Mouse (Mus musculus) embryonic facial prominence, embryonic 14.5 days (tissue): ENCODE results near the gene Astn1. TPM values are rescaled to one million over a fixed set of nuclear protein-coding genes. Genes with fewer than 3 reads are reported as not detected.
A peak's percentile ranks its signal among the peaks of the same experiment; 100 is the strongest.

ENCODE experiments used
- ATAC-seq: fragments of 200-750 bp; cut with Nextera tagmentation; 2 replicates; pipeline ENCODE4 v1.8.0; 2017; ENCODE audit warnings: low read depth, moderate number of reproducible peaks, moderate TSS enrichment
- DNase-seq: peaks from one replicate; pipeline ENCODE4 v3.0.0-alpha.2; 2015; ENCODE audit warnings: low spot score
- H3K27ac ChIP-seq: fragments of 300-500 bp; sonication (generic); replicated peaks from 2 replicates; pipeline ENCODE4 v1.5.1; 2014; ENCODE audit warnings: low read depth, mild to moderate bottlenecking, low read length, moderate library complexity
- H3K27me3 ChIP-seq: fragments of 300-500 bp; sonication (generic); replicated peaks from 2 replicates; pipeline ENCODE4 v1.6.1; 2014; ENCODE audit warnings: low read length; ENCODE audit not compliant: control insufficient read depth, insufficient read depth
- H3K36me3 ChIP-seq: fragments of 300-500 bp; sonication (generic); 2 replicates; pipeline ENCODE4 v1.6.1; 2014; ENCODE audit warnings: low read length, mixed read lengths; ENCODE audit not compliant: control insufficient read depth, insufficient read depth
- H3K4me1 ChIP-seq: fragments of 300-500 bp; sonication (generic); 2 replicates; pipeline ENCODE4 v1.6.1; 2014; ENCODE audit warnings: antibody characterized with exemption, low read length; ENCODE audit not compliant: control insufficient read depth, insufficient read depth
- H3K4me2 ChIP-seq: fragments of 300-500 bp; sonication (generic); 2 replicates; pipeline ENCODE4 v1.6.1; 2014; ENCODE audit warnings: low read depth, mild to moderate bottlenecking, low read length, moderate library complexity, mixed read lengths
- H3K4me3 ChIP-seq: fragments of 300-500 bp; sonication (generic); 2 replicates; pipeline ENCODE4 v1.5.1; 2014; ENCODE audit warnings: low read depth, mild to moderate bottlenecking, low read length
- H3K9ac ChIP-seq: fragments of 300-500 bp; sonication (generic); 2 replicates; pipeline ENCODE4 v1.6.1; 2014; ENCODE audit warnings: low read depth, mild to moderate bottlenecking, low read length, moderate library complexity, mixed read lengths
- H3K9me3 ChIP-seq: fragments of 300-500 bp; sonication (generic); 2 replicates; pipeline ENCODE4 v1.6.1; 2016; ENCODE audit warnings: low read length; ENCODE audit not compliant: control insufficient read depth
- WGBS: fragments of 180-500 bp; shearing (Covaris S2); extraction: QIAGEN DNeasy Blood & Tissue Kit; methylation state at CpG from one replicate; pipeline ENCODE4 v1.1.7; 2014; 5-methylcytosine and 5-hydroxymethylcytosine counted together
- polyA plus RNA-seq: library from polyadenylated mRNA; unstranded; fragments of >200 nt; fragmentation: Nextera tagmentation; extraction: Ambion mirVana; gene quantifications from 2 replicates; pipeline ENCODE4 v1.2.1, GENCODE M21; 2014

Gene Astn1
- polyA plus RNA-seq, 1 experiment from 2014 or later, result 3.5 TPM

- DNase-seq (no peak), ATAC-seq (no peak)
- Histone ChIP-seq H3K27me3 (no peaks in the 10 kb centered on the region), H3K36me3 (no peaks in the 10 kb centered on the region), H3K9ac (no peak overlapping the region), H3K27ac (no peak overlapping the region), H3K9me3 (no peaks in the 10 kb centered on the region), H3K4me3 (no peak overlapping the region), H3K4me1 (no peaks in the 10 kb centered on the region), H3K4me2 (no peak overlapping the region)
- WGBS, result 70% methylated on average over 3 of the region's 3 CpGs
Measured at GRCm38 (mm10) chr1:158493289-158493688, 131.2 kb downstream of the Astn1 start.

- Histone ChIP-seq H3K4me1 (no peaks in the 10 kb centered on the region), H3K4me2 (no peak overlapping the region), H3K9ac (no peak overlapping the region), H3K27me3 (no peaks in the 10 kb centered on the region), H3K36me3 (no peaks in the 10 kb centered on the region), H3K4me3 (no peak overlapping the region), H3K9me3 (no peaks in the 10 kb centered on the region), H3K27ac (no peak overlapping the region)
- DNase-seq, result no peak
- ATAC-seq, result no peak
- 57% methylated on average over 4 of the region's 4 CpGs for WGBS
Measured at GRCm38 (mm10) chr1:158500140-158500539, 138.1 kb downstream of the Astn1 start.

- WGBS, result 49% methylated on average over 4 of the region's 4 CpGs
- DNase-seq, result peak; percentile 11
Measured at GRCm38 (mm10) chr1:158501019-158501418, 138.9 kb downstream of the Astn1 start.

DNA sequence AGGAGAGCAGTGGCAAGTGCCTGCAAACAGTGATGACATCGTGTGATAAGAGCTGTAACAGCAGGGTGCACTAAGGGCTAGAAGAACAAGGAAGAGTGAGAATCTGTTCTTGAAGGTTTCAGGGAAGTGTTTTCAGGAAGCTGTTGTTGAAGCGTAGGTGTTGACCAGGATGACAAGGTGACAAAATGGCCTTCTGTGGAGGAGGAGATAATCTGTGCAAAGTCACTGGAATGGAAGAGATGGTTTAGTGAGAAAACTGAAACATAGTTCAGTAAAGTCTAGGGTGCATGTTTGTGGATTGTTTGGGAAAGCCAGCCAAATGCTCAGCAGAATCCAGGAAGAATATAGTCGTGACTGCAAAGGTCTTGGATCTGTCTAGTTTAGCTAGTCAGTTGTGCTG, 145.5 kb downstream of the Astn1 start:
- H3K9ac ChIP-seq, result no peak overlapping the region
- no peaks in the 10 kb centered on the region for H3K36me3 ChIP-seq
- no peak overlapping the region for H3K4me3 ChIP-seq
- no peak overlapping the region for H3K4me2 ChIP-seq
- DNase-seq, result no peak
- H3K27ac ChIP-seq, result no peak overlapping the region
- ATAC-seq, result no peak
- 70% methylated on average over 3 of the region's 3 CpGs for WGBS
- no peaks in the 10 kb centered on the region for H3K27me3 ChIP-seq
- H3K9me3 ChIP-seq, result no peaks in the 10 kb centered on the region
- H3K4me1 ChIP-seq, result no peaks in the 10 kb centered on the region

More at GRCm38 (mm10) chr1:158501019-158501418, 138.9 kb downstream of the Astn1 start:
- no peaks in the 10 kb centered on the region for H3K36me3 ChIP-seq
- H3K4me2 ChIP-seq, result no peak overlapping the region
- no peaks in the 10 kb centered on the region for H3K4me1 ChIP-seq
- H3K27ac ChIP-seq, result no peak overlapping the region
- no peak for ATAC-seq
- H3K27me3 ChIP-seq, result no peaks in the 10 kb centered on the region
- no peaks in the 10 kb centered on the region for H3K9me3 ChIP-seq
- no peak overlapping the region for H3K9ac ChIP-seq
- no peak overlapping the region for H3K4me3 ChIP-seq

- H3K9me3 ChIP-seq, result no peaks in the 10 kb centered on the region
- no peak overlapping the region for H3K4me2 ChIP-seq
- H3K4me1 ChIP-seq, result no peaks in the 10 kb centered on the region
- no peak overlapping the region for H3K9ac ChIP-seq
- H3K27me3 ChIP-seq, result no peaks in the 10 kb centered on the region
- no peaks in the 10 kb centered on the region for H3K36me3 ChIP-seq
- ATAC-seq (no peak), DNase-seq (peak; percentile 9)
- H3K27ac ChIP-seq, result no peak overlapping the region
- 80% methylated on average over 4 of the region's 4 CpGs for WGBS
- no peak overlapping the region for H3K4me3 ChIP-seq
Measured at GRCm38 (mm10) chr1:158509112-158509855, 147.2 kb downstream of the Astn1 start.

DNA sequence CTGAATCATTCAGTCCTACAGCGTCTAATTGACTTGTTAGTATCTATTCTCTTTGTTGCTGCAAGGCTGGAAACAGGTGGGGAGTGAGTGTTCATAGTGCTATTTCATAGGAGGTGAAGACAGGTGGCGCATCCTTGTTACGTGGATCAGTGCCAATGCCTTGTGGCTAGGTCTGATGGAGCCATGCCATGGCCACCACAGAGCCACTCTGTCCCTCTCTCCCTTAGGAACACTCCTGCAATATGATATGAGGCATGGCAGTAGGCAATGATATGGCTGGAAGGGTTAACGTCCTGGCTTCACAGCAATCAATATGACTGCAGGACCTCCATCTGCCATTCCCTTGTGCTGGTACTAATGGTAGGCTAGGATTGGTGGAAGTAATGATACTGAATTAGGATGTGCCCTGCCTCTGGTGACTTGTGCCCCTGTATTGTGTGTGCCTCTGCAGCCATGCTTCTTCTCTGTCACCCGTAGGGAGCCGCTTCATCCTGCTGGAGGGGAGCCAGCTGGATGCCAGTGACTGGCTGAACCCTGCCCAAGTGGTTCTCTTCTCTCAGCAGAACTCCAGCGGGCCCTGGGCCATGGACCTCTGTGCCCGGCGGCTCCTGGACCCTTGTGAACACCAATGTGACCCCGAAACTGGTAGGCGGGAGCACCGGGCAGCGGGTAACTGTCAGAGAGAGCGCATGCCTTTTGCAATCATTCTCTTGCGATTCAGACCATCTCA, 148.6 kb downstream of the Astn1 start:
- Histone ChIP-seq H3K9ac (no peak overlapping the region), H3K4me2 (no peak overlapping the region)

GRCm38 (mm10) chr1:158512089-158512488, 150.0 kb downstream of the Astn1 start:
- H3K27me3 ChIP-seq, result no peaks in the 10 kb centered on the region
- H3K9ac ChIP-seq, result no peak overlapping the region
- no peak for DNase-seq
- H3K4me1 ChIP-seq, result no peaks in the 10 kb centered on the region
- H3K36me3 ChIP-seq, result no peaks in the 10 kb centered on the region
- no peak overlapping the region for H3K27ac ChIP-seq
- H3K4me2 ChIP-seq, result no peak overlapping the region
- no peak for ATAC-seq
- no peak overlapping the region for H3K4me3 ChIP-seq
- H3K9me3 ChIP-seq, result no peaks in the 10 kb centered on the region

More for the DNA sequence above, 148.6 kb downstream of the Astn1 start:
- H3K27ac ChIP-seq, result no peak overlapping the region
- H3K9me3 ChIP-seq, result no peaks in the 10 kb centered on the region
- WGBS, result 90% methylated on average over 14 of the region's 15 CpGs
- no peak for ATAC-seq
- H3K4me3 ChIP-seq, result no peak overlapping the region
- no peaks in the 10 kb centered on the region for H3K4me1 ChIP-seq
- H3K36me3 ChIP-seq, result no peaks in the 10 kb centered on the region
- DNase-seq, result no peak
- no peaks in the 10 kb centered on the region for H3K27me3 ChIP-seq

- no peak overlapping the region for H3K9ac ChIP-seq
- no peaks in the 10 kb centered on the region for H3K4me1 ChIP-seq
- no peak overlapping the region for H3K27ac ChIP-seq
- no peaks in the 10 kb centered on the region for H3K9me3 ChIP-seq
- no peaks in the 10 kb centered on the region for H3K36me3 ChIP-seq
- H3K4me3 ChIP-seq, result no peak overlapping the region
- H3K4me2 ChIP-seq, result no peak overlapping the region
- H3K27me3 ChIP-seq, result no peaks in the 10 kb centered on the region
- 52% methylated on average over 6 of the region's 6 CpGs for WGBS
- DNase-seq (peak; percentile 13), ATAC-seq (no peak)
Measured at GRCm38 (mm10) chr1:158512636-158513035, 150.6 kb downstream of the Astn1 start.
